Mouse (Mus musculus): ENCODE data around the gene Cep63. TPM values are rescaled to one million over a fixed set of nuclear protein-coding genes. Genes with fewer than 3 reads are reported as not detected.

The Cep63 gene
- polyA plus RNA-seq, 1 experiment = 80.1 TPM

DNA sequence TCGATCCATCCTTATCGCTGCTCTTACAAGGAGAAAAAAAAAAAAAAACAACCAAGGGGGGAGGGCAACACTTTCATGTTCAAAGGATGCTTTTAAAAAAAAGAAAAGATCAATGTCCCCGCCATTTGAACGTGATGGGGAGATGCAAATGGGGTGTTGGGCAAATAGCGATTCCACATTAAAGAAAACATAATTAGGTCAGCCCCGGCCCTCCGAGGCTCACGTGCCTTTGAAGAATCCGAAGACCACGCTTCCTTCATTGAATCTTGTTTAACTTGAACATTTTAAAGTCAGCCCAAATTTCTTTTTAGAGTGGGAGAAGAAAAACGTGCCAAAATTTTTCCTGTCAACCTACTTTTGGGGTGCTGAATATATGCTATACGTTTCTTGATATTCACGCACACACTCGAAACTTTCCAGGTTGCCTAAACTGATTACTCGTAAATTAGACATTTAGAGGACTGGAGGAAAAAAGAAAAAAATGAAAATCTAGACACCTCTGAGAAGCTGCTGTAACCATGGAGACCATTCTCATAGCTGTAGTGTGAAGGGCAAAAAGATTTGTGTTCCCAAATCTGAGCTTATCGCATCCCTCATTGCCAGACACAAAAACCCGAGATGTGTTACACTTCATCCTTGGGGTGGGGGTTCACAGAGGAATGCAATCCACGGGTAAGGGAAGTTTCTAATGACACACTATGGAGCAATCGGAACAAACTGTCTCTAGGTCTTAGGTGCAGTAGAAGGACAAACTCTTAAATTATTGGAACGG is 79.9 kb downstream of the Cep63 start:
- H3K4me1 ChIP-seq (ENCODE audit: control insufficient read depth, insufficient read depth, low read length) = peaks cover 2% of the 10 kb centered on the region
- WGBS = 57% methylated on average over 20 of the region's 20 CpGs
- no peak overlapping the region for H3K27ac ChIP-seq (ENCODE audit: control insufficient read depth, insufficient read depth, low read depth, low read length, poor library complexity)
- H3K4me3 ChIP-seq (replicated peaks; ENCODE audit: control insufficient read depth, low read depth, low read length) = no peak overlapping the region
- TF ChIP-seq POLR2A (IDR thresholded peaks at IDR 0.05; ENCODE audit: borderline replicate concordance, control insufficient read depth, low read depth, low read length) (no peak), CTCF (IDR thresholded peaks at IDR 0.05; ENCODE audit: control insufficient read depth, insufficient read depth, low read length) (no peak)

DNA sequence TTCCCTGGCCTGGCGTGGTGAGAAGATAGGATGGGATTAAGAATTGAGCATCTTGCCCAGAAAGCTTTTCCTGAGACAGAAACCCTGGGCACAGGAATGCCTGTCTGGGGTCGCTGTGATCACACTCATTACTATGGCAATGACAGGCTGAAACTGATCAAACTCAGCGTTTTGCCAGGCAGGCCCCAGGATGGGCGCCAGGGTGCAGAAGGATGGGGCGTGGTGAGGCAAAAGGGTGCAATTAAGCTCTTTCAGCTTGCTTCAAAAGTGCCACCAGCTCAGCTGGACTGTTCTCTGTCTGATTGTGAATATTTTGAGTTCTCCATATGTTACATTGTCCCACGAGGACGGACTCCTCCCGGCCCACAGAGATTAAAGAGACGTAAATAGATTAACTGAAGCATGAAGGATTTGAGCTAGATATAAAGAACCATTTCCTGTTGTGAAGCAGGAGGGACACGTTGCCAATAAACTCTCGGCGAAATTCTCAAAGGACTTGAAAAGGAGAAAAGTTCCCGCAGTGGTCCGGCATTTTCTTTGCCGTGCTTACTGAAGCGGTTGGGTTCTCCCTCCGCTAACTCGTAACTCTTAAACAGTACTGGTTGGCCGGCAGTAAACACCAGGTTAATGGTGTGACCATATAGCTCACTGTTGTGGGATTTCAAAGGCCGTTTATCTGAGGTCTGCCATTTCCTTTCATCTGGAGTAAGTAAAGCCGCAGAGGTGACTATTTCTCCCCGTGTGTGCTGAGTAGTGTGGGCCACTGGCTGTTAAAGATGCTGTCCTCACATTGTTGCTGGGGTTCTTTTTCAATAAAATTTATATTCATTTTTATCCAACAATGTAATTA is 80.7 kb downstream of the Cep63 start:
- no peak overlapping the region for H3K4me3 ChIP-seq (replicated peaks; ENCODE audit: control insufficient read depth, low read depth, low read length)
- peaks cover 2% of the 10 kb centered on the region for H3K4me1 ChIP-seq (ENCODE audit: control insufficient read depth, insufficient read depth, low read length)
- TF ChIP-seq CTCF (IDR thresholded peaks at IDR 0.05; ENCODE audit: control insufficient read depth, insufficient read depth, low read length) = no peak
- no peak for TF ChIP-seq POLR2A (IDR thresholded peaks at IDR 0.05; ENCODE audit: borderline replicate concordance, control insufficient read depth, low read depth, low read length)
- WGBS = 11% methylated on average over 22 of the region's 22 CpGs
- no peak overlapping the region for H3K27ac ChIP-seq (ENCODE audit: control insufficient read depth, insufficient read depth, low read depth, low read length, poor library complexity)

GRCm38 (mm10) chr9:102544773-102545366 is 81.5 kb downstream of the Cep63 start:
- peaks cover 2% of the 10 kb centered on the region for H3K4me1 ChIP-seq (ENCODE audit: control insufficient read depth, insufficient read depth, low read length)
- H3K27ac ChIP-seq (ENCODE audit: control insufficient read depth, insufficient read depth, low read depth, low read length, poor library complexity) = no peak overlapping the region
- WGBS = 4% methylated on average over 26 of the region's 26 CpGs
- no peak overlapping the region for H3K4me3 ChIP-seq (replicated peaks; ENCODE audit: control insufficient read depth, low read depth, low read length)
- TF ChIP-seq CTCF (IDR thresholded peaks at IDR 0.05; ENCODE audit: control insufficient read depth, insufficient read depth, low read length) (peak; percentile 86), POLR2A (IDR thresholded peaks at IDR 0.05; ENCODE audit: borderline replicate concordance, control insufficient read depth, low read depth, low read length) (no peak)

GRCm38 (mm10) chr9:102544116-102544772 is 82.1 kb downstream of the Cep63 start:
- WGBS = 27% methylated on average over 11 of the region's 11 CpGs
- TF ChIP-seq POLR2A (IDR thresholded peaks at IDR 0.05; ENCODE audit: borderline replicate concordance, control insufficient read depth, low read depth, low read length) (no peak), CTCF (IDR thresholded peaks at IDR 0.05; ENCODE audit: control insufficient read depth, insufficient read depth, low read length) (no peak)
- no peak overlapping the region for H3K27ac ChIP-seq (ENCODE audit: control insufficient read depth, insufficient read depth, low read depth, low read length, poor library complexity)
- H3K4me3 ChIP-seq (replicated peaks; ENCODE audit: control insufficient read depth, low read depth, low read length) = no peak overlapping the region
- peaks cover 2% of the 10 kb centered on the region for H3K4me1 ChIP-seq (ENCODE audit: control insufficient read depth, insufficient read depth, low read length)

DNA sequence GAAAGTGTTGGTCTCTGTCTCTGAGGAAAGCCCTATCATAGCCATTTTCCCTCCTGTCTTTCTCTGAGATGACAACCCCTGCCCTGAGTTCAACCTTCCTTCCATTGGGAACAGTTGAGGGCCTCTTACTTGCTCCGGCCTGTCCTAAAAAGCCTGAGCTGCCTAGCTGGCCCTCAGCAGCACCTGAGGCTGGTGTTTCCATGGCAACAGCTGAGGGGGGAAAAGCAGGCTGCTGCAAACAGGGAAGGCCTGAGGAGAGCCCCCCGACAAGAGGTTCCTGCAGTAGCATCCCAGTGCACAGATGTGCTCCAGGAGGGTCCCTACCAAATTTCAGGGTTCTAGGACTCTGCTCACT is 82.6 kb downstream of the Cep63 start:
- H3K4me3 ChIP-seq (replicated peaks; ENCODE audit: control insufficient read depth, low read depth, low read length) = no peak overlapping the region
- WGBS = 53% methylated on average over 2 of the region's 2 CpGs
- peaks cover 2% of the 10 kb centered on the region for H3K4me1 ChIP-seq (ENCODE audit: control insufficient read depth, insufficient read depth, low read length)
- no peak for TF ChIP-seq POLR2A (IDR thresholded peaks at IDR 0.05; ENCODE audit: borderline replicate concordance, control insufficient read depth, low read depth, low read length)
- TF ChIP-seq CTCF (IDR thresholded peaks at IDR 0.05; ENCODE audit: control insufficient read depth, insufficient read depth, low read length) = no peak
- H3K27ac ChIP-seq (ENCODE audit: control insufficient read depth, insufficient read depth, low read depth, low read length, poor library complexity) = no peak overlapping the region

DNA sequence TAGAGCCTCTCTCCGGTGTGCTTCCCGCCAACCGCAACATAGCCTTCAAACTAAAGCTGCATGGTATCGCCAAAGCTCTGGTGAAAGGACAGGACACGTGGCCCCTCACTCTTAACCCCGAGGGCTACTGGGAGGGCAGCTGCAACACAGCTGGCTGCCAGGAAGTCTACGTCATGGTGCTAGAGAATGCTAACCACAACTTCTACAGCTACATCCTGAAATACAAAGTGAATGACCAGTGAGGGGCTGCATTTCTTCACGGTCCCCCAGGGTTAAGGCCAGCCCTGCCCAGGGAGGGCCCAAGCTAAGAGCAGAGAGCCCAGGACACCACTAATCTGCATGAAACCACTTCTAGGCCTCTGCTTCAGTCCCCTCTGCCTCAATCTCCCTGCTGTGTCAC is 83.8 kb downstream of the Cep63 start:
- peaks cover 2% of the 10 kb centered on the region for H3K4me1 ChIP-seq (ENCODE audit: control insufficient read depth, insufficient read depth, low read length)
- TF ChIP-seq CTCF (IDR thresholded peaks at IDR 0.05; ENCODE audit: control insufficient read depth, insufficient read depth, low read length) = no peak
- TF ChIP-seq POLR2A (IDR thresholded peaks at IDR 0.05; ENCODE audit: borderline replicate concordance, control insufficient read depth, low read depth, low read length) = no peak
- WGBS = 16% methylated on average over 8 of the region's 8 CpGs
- no peak overlapping the region for H3K27ac ChIP-seq (ENCODE audit: control insufficient read depth, insufficient read depth, low read depth, low read length, poor library complexity)
- no peak overlapping the region for H3K4me3 ChIP-seq (replicated peaks; ENCODE audit: control insufficient read depth, low read depth, low read length)

- H3K4me3 ChIP-seq (replicated peaks; ENCODE audit: control insufficient read depth, low read depth, low read length) = no peak overlapping the region
- WGBS = 1% methylated on average over 10 of the region's 10 CpGs
- H3K27ac ChIP-seq (ENCODE audit: control insufficient read depth, insufficient read depth, low read depth, low read length, poor library complexity) = no peak overlapping the region
- peaks cover 2% of the 10 kb centered on the region for H3K4me1 ChIP-seq (ENCODE audit: control insufficient read depth, insufficient read depth, low read length)
- TF ChIP-seq CTCF (IDR thresholded peaks at IDR 0.05; ENCODE audit: control insufficient read depth, insufficient read depth, low read length) (no peak), POLR2A (IDR thresholded peaks at IDR 0.05; ENCODE audit: borderline replicate concordance, control insufficient read depth, low read depth, low read length) (no peak)
Measured at GRCm38 (mm10) chr9:102541666-102542065, 84.7 kb downstream of the Cep63 start.

DNA sequence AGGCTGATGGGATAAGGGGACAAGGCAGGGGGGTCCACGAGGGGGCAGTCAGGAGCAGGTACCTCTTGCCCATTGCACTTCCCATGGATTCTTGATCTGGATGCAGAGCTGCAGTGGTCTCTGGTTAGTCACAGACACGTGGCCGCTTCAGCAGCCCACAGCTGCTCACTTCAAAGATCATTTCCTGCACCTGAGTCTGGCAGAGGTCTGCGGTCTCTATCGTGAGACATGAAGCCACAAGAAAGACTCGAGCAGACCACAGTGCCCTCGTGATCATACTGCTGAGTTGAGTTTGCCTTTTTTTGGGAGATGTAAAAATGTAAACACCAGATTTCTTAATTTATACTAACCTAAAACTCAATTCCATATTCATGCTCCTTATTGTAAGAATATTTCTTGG is 86.6 kb downstream of the Cep63 start:
- WGBS = 1% methylated on average over 7 of the region's 7 CpGs
- no peak for TF ChIP-seq POLR2A (IDR thresholded peaks at IDR 0.05; ENCODE audit: borderline replicate concordance, control insufficient read depth, low read depth, low read length)
- no peak for TF ChIP-seq CTCF (IDR thresholded peaks at IDR 0.05; ENCODE audit: control insufficient read depth, insufficient read depth, low read length)
- H3K27ac ChIP-seq (ENCODE audit: control insufficient read depth, insufficient read depth, low read depth, low read length, poor library complexity) = no peak overlapping the region
- peaks cover 2% of the 10 kb centered on the region for H3K4me1 ChIP-seq (ENCODE audit: control insufficient read depth, insufficient read depth, low read length)
- H3K4me3 ChIP-seq (replicated peaks; ENCODE audit: control insufficient read depth, low read depth, low read length) = no peak overlapping the region
